Mouse (Mus musculus) intestine, postnatal 0 days (tissue): ENCODE measurements around the gene Olfr561. TPM values are rescaled to one million over a fixed set of nuclear protein-coding genes. Genes with fewer than 3 reads are reported as not detected.
A peak's percentile ranks its signal among the peaks of the same experiment; 100 is the strongest.

Source experiments
- ATAC-seq: fragments of 200-750 bp; cut with Nextera tagmentation; 2 replicates; pipeline ENCODE4 v1.8.0; 2017; ENCODE audit warnings: mild to moderate bottlenecking, moderate TSS enrichment, moderate library complexity
- H3K27ac ChIP-seq: fragments of 300-500 bp; sonication (generic); 2 replicates; pipeline ENCODE4 v1.5.1; 2014; ENCODE audit warnings: mild to moderate bottlenecking, low read depth, low read length, moderate library complexity
- H3K27me3 ChIP-seq: fragments of 300-500 bp; sonication (generic); replicated peaks from 2 replicates; pipeline ENCODE4 v1.6.1; 2014; ENCODE audit warnings: low read length, mixed read lengths; ENCODE audit not compliant: control insufficient read depth, insufficient read depth
- H3K36me3 ChIP-seq: fragments of 300-500 bp; sonication (generic); 2 replicates; pipeline ENCODE4 v1.6.1; 2014; ENCODE audit warnings: mild to moderate bottlenecking, moderate library complexity; ENCODE audit not compliant: control insufficient read depth, insufficient read depth
- H3K4me1 ChIP-seq: fragments of 300-500 bp; sonication (generic); replicated peaks from 2 replicates; pipeline ENCODE4 v1.6.1; 2014; ENCODE audit warnings: antibody characterized with exemption, low read length, mixed read lengths; ENCODE audit not compliant: control insufficient read depth, insufficient read depth
- H3K4me2 ChIP-seq: fragments of 300-500 bp; sonication (generic); replicated peaks from 2 replicates; pipeline ENCODE4 v1.6.1; 2014; ENCODE audit warnings: low read depth, mild to moderate bottlenecking, moderate library complexity
- H3K4me3 ChIP-seq: fragments of 300-500 bp; sonication (generic); 2 replicates; pipeline ENCODE4 v1.5.1; 2014; ENCODE audit warnings: low read depth, low read length
- H3K9ac ChIP-seq: fragments of 300-500 bp; sonication (generic); 2 replicates; pipeline ENCODE4 v1.6.1; 2014; ENCODE audit warnings: mild to moderate bottlenecking, low read depth, low read length
- H3K9me3 ChIP-seq: fragments of 300-500 bp; sonication (generic); 2 replicates; pipeline ENCODE4 v1.6.1; 2016; ENCODE audit warnings: mixed run types; ENCODE audit not compliant: control insufficient read depth
- CTCF ChIP-seq: sonication (generic); IDR thresholded peaks from 2 replicates; pipeline ENCODE4 v1.5.1; 2016; ENCODE audit warnings: low read depth, mild to moderate bottlenecking, control low read depth, antibody characterized with exemption, moderate library complexity
- WGBS: fragments of 180-500 bp; shearing (Covaris S2); extraction: QIAGEN DNeasy Blood & Tissue Kit; methylation state at CpG from one replicate; pipeline ENCODE4 v1.1.7; 2014; 5-methylcytosine and 5-hydroxymethylcytosine counted together
- polyA plus RNA-seq: library from polyadenylated mRNA; unstranded; fragments of >200 nt; fragmentation: Nextera tagmentation; extraction: Ambion mirVana; gene quantifications from 2 replicates; pipeline ENCODE4 v1.2.1, GENCODE M21; 2015

Olfr561 gene
- polyA plus RNA-seq = not detected in 2 replicates

GRCm38 (mm10) chr7:102770921-102771320 lies at the start of gene Olfr561:
Gene Olfr561, plus strand, starts transcription at chr7:102771221.
- Histone ChIP-seq H3K4me3 (no peak within 1 kb of the TSS), H3K9me3 (no peaks in the 10 kb centered on the region), H3K27ac (no peak within 1 kb of the TSS), H3K4me1 (no peaks in the 10 kb centered on the region), H3K36me3 (no peaks in the 10 kb centered on the region), H3K27me3 (no peaks in the 10 kb centered on the region), H3K9ac (no peak within 1 kb of the TSS), H3K4me2 (no peak within 1 kb of the TSS)
- WGBS = 62% methylated on average over 2 of the region's 2 CpGs
- no peak for TF ChIP-seq CTCF
- ATAC-seq = no peak

- H3K27me3 ChIP-seq = no peaks in the 10 kb centered on the region
- no peaks in the 10 kb centered on the region for H3K9me3 ChIP-seq
- H3K4me2 ChIP-seq = no peak within 1 kb of the TSS
- TF ChIP-seq CTCF = no peak
- H3K4me1 ChIP-seq = no peaks in the 10 kb centered on the region
- H3K4me3 ChIP-seq = no peak within 1 kb of the TSS
- H3K9ac ChIP-seq = no peak within 1 kb of the TSS
- no peak for ATAC-seq
- H3K27ac ChIP-seq = no peak within 1 kb of the TSS
- H3K36me3 ChIP-seq = no peaks in the 10 kb centered on the region
These were observed 43.6 kb upstream of the Olfr561 start, which contains the start of gene Olfr559 for GRCm38 (mm10) chr7:102727391-102727790. Gene Olfr559, minus strand, starts transcription at chr7:102727491.

- 17% methylated on average over 1 of the region's 1 CpGs for WGBS
- Histone ChIP-seq H3K27ac (no peak overlapping the region), H3K9ac (no peak overlapping the region), H3K4me2 (no peak overlapping the region), H3K4me1 (no peaks in the 10 kb centered on the region), H3K4me3 (no peak overlapping the region), H3K27me3 (no peaks in the 10 kb centered on the region), H3K36me3 (no peaks in the 10 kb centered on the region), H3K9me3 (no peaks in the 10 kb centered on the region)
- ATAC-seq = no peak
- TF ChIP-seq CTCF = no peak
These were observed 37.2 kb upstream of the Olfr561 start for GRCm38 (mm10) chr7:102733793-102734192.

- H3K4me1 ChIP-seq = no peaks in the 10 kb centered on the region
These were observed 33.3 kb upstream of the Olfr561 start for GRCm38 (mm10) chr7:102737705-102738104.

GRCm38 (mm10) chr7:102752086-102752485 lies 18.9 kb upstream of the Olfr561 start:
- peak; percentile 42 for TF ChIP-seq CTCF
- H3K27ac ChIP-seq = no peak overlapping the region

More at GRCm38 (mm10) chr7:102737705-102738104, 33.3 kb upstream of the Olfr561 start:
- Histone ChIP-seq H3K27ac (no peak overlapping the region), H3K36me3 (no peaks in the 10 kb centered on the region), H3K27me3 (no peaks in the 10 kb centered on the region), H3K9me3 (no peaks in the 10 kb centered on the region), H3K4me3 (no peak overlapping the region), H3K4me2 (no peak overlapping the region), H3K9ac (no peak overlapping the region)
- ATAC-seq = no peak
- WGBS = 22% methylated on average over 2 of the region's 2 CpGs
- TF ChIP-seq CTCF = no peak

GRCm38 (mm10) chr7:102759266-102759665 lies 11.8 kb upstream of the Olfr561 start, which contains the start of the genes Olfr560 and Olfr78:
Gene Olfr560, minus strand, starts transcription at chr7:102759366.
Gene Olfr78, minus strand, starts transcription at chr7:102759471.
- no peaks in the 10 kb centered on the region for H3K9me3 ChIP-seq
- no peak for ATAC-seq
- H3K4me3 ChIP-seq = no peak within 1 kb of the TSS
- H3K4me2 ChIP-seq = no peak within 1 kb of the TSS
- 53% methylated on average over 4 of the region's 4 CpGs for WGBS
- H3K36me3 ChIP-seq = no peaks in the 10 kb centered on the region
- no peak within 1 kb of the TSS for H3K27ac ChIP-seq
- no peak for TF ChIP-seq CTCF
- H3K27me3 ChIP-seq = no peaks in the 10 kb centered on the region
- H3K9ac ChIP-seq = no peak within 1 kb of the TSS
- H3K4me1 ChIP-seq = no peaks in the 10 kb centered on the region

More at GRCm38 (mm10) chr7:102752086-102752485, 18.9 kb upstream of the Olfr561 start:
- WGBS = 4% methylated on average over 1 of the region's 1 CpGs
- H3K4me2 ChIP-seq = no peak overlapping the region
- H3K4me1 ChIP-seq = no peaks in the 10 kb centered on the region
- H3K4me3 ChIP-seq = no peak overlapping the region
- no peak overlapping the region for H3K9ac ChIP-seq
- no peaks in the 10 kb centered on the region for H3K9me3 ChIP-seq
- H3K27me3 ChIP-seq = no peaks in the 10 kb centered on the region
- ATAC-seq = no peak
- no peaks in the 10 kb centered on the region for H3K36me3 ChIP-seq

GRCm38 (mm10) chr7:102803180-102803579 lies 32.2 kb downstream of the Olfr561 start, which contains the start of gene Olfr564:
Gene Olfr564, plus strand, starts transcription at chr7:102803480.
- Histone ChIP-seq H3K27ac (no peak within 1 kb of the TSS), H3K36me3 (no peaks in the 10 kb centered on the region), H3K4me2 (no peak within 1 kb of the TSS), H3K27me3 (no peaks in the 10 kb centered on the region), H3K9ac (no peak within 1 kb of the TSS), H3K9me3 (no peaks in the 10 kb centered on the region), H3K4me1 (no peaks in the 10 kb centered on the region), H3K4me3 (no peak within 1 kb of the TSS)
- TF ChIP-seq CTCF = no peak
- no peak for ATAC-seq

Other genes with a start within 250 kb of the Olfr561 start
- gene Olfr547, start 236.5 kb upstream of the Olfr561 start, polyA plus RNA-seq = not detected in 2 replicates
- not detected in 2 replicates for gene Olfr548-ps1, start 230.3 kb upstream of the Olfr561 start, polyA plus RNA-seq
- gene Olfr549, start 221.4 kb upstream of the Olfr561 start, polyA plus RNA-seq = not detected in 2 replicates
- 0.48 and 0.66 TPM in 2 replicates for gene Trim21, start 205.7 kb upstream of the Olfr561 start, polyA plus RNA-seq
- gene Olfr550, start 199.8 kb upstream of the Olfr561 start, polyA plus RNA-seq = not detected in 2 replicates
- not detected in 2 replicates for gene Olfr551, start 179.3 kb upstream of the Olfr561 start, polyA plus RNA-seq
- gene Olfr552, start 173.5 kb upstream of the Olfr561 start, polyA plus RNA-seq = not detected in 2 replicates
- not detected in 2 replicates for gene Olfr553, start 153.0 kb upstream of the Olfr561 start, polyA plus RNA-seq
- gene Olfr554, start 132.8 kb upstream of the Olfr561 start, polyA plus RNA-seq = not detected in 2 replicates
- not detected in 2 replicates for gene Olfr555, start 112.4 kb upstream of the Olfr561 start, polyA plus RNA-seq
- gene Olfr556, start 106.3 kb upstream of the Olfr561 start, polyA plus RNA-seq = not detected in 2 replicates
- gene Trim68, start 83.9 kb upstream of the Olfr561 start, polyA plus RNA-seq = 3.6 and 4.3 TPM in 2 replicates
- gene Olfr557, start 75.3 kb upstream of the Olfr561 start, polyA plus RNA-seq = not detected in 2 replicates
- 0.38 and 0.48 TPM in 2 replicates for gene Olfr558, start 69.0 kb upstream of the Olfr561 start, polyA plus RNA-seq
- gene Olfr33, start 52.2 kb upstream of the Olfr561 start, polyA plus RNA-seq = not detected in 2 replicates
- gene Olfr559, start 43.7 kb upstream of the Olfr561 start, polyA plus RNA-seq = not detected in 2 replicates
- gene Olfr560, start 11.9 kb upstream of the Olfr561 start, polyA plus RNA-seq = not detected in 2 replicates
- gene Olfr78, start 11.8 kb upstream of the Olfr561 start, polyA plus RNA-seq = 0.12 and 0.23 TPM in 2 replicates
- gene Olfr564, start 32.3 kb downstream of the Olfr561 start, polyA plus RNA-seq = not detected in 2 replicates
- gene Olfr566, start 87.5 kb downstream of the Olfr561 start, polyA plus RNA-seq = not detected in 2 replicates
- not detected in 2 replicates for gene Olfr568, start 105.9 kb downstream of the Olfr561 start, polyA plus RNA-seq
- gene Olfr569, start 119.7 kb downstream of the Olfr561 start, polyA plus RNA-seq = not detected in 2 replicates
- not detected in 2 replicates for gene Olfr570, start 123.4 kb downstream of the Olfr561 start, polyA plus RNA-seq
- not detected in 2 replicates for gene Olfr571, start 146.3 kb downstream of the Olfr561 start, polyA plus RNA-seq
- gene Olfr572, start 153.2 kb downstream of the Olfr561 start, polyA plus RNA-seq = not detected in 2 replicates
- gene Olfr573-ps1, start 171.4 kb downstream of the Olfr561 start, polyA plus RNA-seq = not detected in 2 replicates
- not detected in 2 replicates for gene Olfr574, start 177.2 kb downstream of the Olfr561 start, polyA plus RNA-seq
- not detected in 2 replicates for gene Olfr575, start 187.6 kb downstream of the Olfr561 start, polyA plus RNA-seq
- gene Olfr576, start 191.4 kb downstream of the Olfr561 start, polyA plus RNA-seq = not detected in 2 replicates
- not detected in 2 replicates for gene Olfr577, start 204.7 kb downstream of the Olfr561 start, polyA plus RNA-seq
- gene Olfr578, start 218.1 kb downstream of the Olfr561 start, polyA plus RNA-seq = not detected in 2 replicates